Mouse (Mus musculus): ENCODE data around the gene S100a7a.

- TF ChIP-seq CTCF (IDR thresholded peaks at IDR 0.05; ENCODE audit: control insufficient read depth, insufficient read depth, insufficient read length) = no peak
- TF ChIP-seq MAX (IDR thresholded peaks at IDR 0.05) = no peak
- TF ChIP-seq MYOG (IDR thresholded peaks at IDR 0.05; ENCODE audit: control insufficient read depth, extremely low read depth, insufficient read length) = no peak
- TF ChIP-seq USF1 (IDR thresholded peaks at IDR 0.05; ENCODE audit: low read depth) = no peak
- TF ChIP-seq FOSL1 (IDR thresholded peaks at IDR 0.05; ENCODE audit: insufficient read depth, low read length, poor library complexity, severe bottlenecking) = no peak
- TF ChIP-seq CEBPB (IDR thresholded peaks at IDR 0.05; ENCODE audit: low read depth) = no peak
- TF ChIP-seq MYOD1 (IDR thresholded peaks at IDR 0.05; ENCODE audit: control insufficient read depth, insufficient read length, low read depth) = no peak
These were observed 15.0 kb downstream of the S100a7a start, which contains the start of gene S100a8 for GRCm38 (mm10) chr3:90668846-90669245.
